29 mouse cellular contexts compared by ENCODE assay signal in genomic region chr11:26117651-26118050, GRCm38 (mm10).
A peak's percentile ranks its signal among the peaks of the same experiment; 100 is the strongest.
DNase-seq lines count a peak whose midpoint lies in the region; ATAC-seq and TF ChIP-seq lines count a peak whose summit lies in the region.
"Had no signal": no experiment of that assay in that cellular context is flagged by ENCODE, and none has a peak within 500 bp of the region (broad histone marks: within the 10 kb centered on the region; RNA-seq: fewer than 3 reads in every experiment).

No protein-coding gene starts in this region.

- intact Hi-C loops in left cerebral cortex, adult 2 months (cut with DNase I) = no loop called here

- peak; percentile 42; the same call in 1 of the 2 replicates for ATAC-seq in forebrain, postnatal 0 days
- no peak for ATAC-seq in forebrain, embryonic 16.5 days
- ATAC-seq in kidney, embryonic 15.5 days (replicated peaks; ENCODE audit: low FRiP score) = no peak
- ATAC-seq: activated CD4-positive, CD25-positive, alpha-beta regulatory T cell, adult 4 months; CD4-positive, CD25-positive, alpha-beta regulatory T cell, adult 4 months; forebrain, embryonic 14.5 days had no signal

- H3K9ac ChIP-seq in forebrain, postnatal 0 days = no peak overlapping the region
- no peak overlapping the region for H3K9ac ChIP-seq in forebrain, embryonic 16.5 days (replicated peaks; ENCODE audit: low read depth, low read length)
- no peak overlapping the region for H3K9ac ChIP-seq in kidney, embryonic 15.5 days
- H3K9ac ChIP-seq: embryonic facial prominence, embryonic 13.5 days; embryonic facial prominence, embryonic 15.5 days; forebrain, embryonic 12.5 days had no signal

- H3K4me1 ChIP-seq in forebrain, postnatal 0 days (ENCODE audit: insufficient read depth) = no peaks in the 10 kb centered on the region
- peaks cover 6% of the 10 kb centered on the region for H3K4me1 ChIP-seq in forebrain, embryonic 16.5 days (replicated peaks; ENCODE audit: control insufficient read depth, insufficient read depth, low read length)
- no peaks in the 10 kb centered on the region for H3K4me1 ChIP-seq in kidney, embryonic 15.5 days
- H3K4me1 ChIP-seq: embryonic facial prominence, embryonic 13.5 days; embryonic facial prominence, embryonic 15.5 days had no signal

- no peaks in the 10 kb centered on the region for H3K27me3 ChIP-seq in forebrain, postnatal 0 days (ENCODE audit: insufficient read depth, low read length)
- H3K27me3 ChIP-seq in forebrain, embryonic 16.5 days (replicated peaks; ENCODE audit: control insufficient read depth, insufficient read depth, low read length) = no peaks in the 10 kb centered on the region
- H3K27me3 ChIP-seq in kidney, embryonic 15.5 days = no peaks in the 10 kb centered on the region
- H3K27me3 ChIP-seq: CH12.LX; embryonic facial prominence, embryonic 13.5 days; embryonic facial prominence, embryonic 15.5 days; forebrain, embryonic 12.5 days had no signal

- H3K36me3 ChIP-seq in forebrain, postnatal 0 days (ENCODE audit: insufficient read depth) = no peaks in the 10 kb centered on the region
- H3K36me3 ChIP-seq in forebrain, embryonic 16.5 days (ENCODE audit: control insufficient read depth, insufficient read depth) = no peaks in the 10 kb centered on the region
- H3K36me3 ChIP-seq in kidney, embryonic 15.5 days = no peaks in the 10 kb centered on the region
- H3K36me3 ChIP-seq: embryonic facial prominence, embryonic 13.5 days; embryonic facial prominence, embryonic 15.5 days; forebrain, embryonic 10.5 days; forebrain, embryonic 12.5 days; G1E had no signal

- no peaks in the 10 kb centered on the region for H3K9me3 ChIP-seq in forebrain, postnatal 0 days (ENCODE audit: low read length)
- no peaks in the 10 kb centered on the region for H3K9me3 ChIP-seq in forebrain, embryonic 16.5 days (ENCODE audit: control insufficient read depth, low read length)
- H3K9me3 ChIP-seq in kidney, embryonic 15.5 days (replicated peaks) = no peaks in the 10 kb centered on the region
- H3K9me3 ChIP-seq: embryonic facial prominence, embryonic 13.5 days; embryonic facial prominence, embryonic 15.5 days; forebrain, embryonic 10.5 days; forebrain, embryonic 12.5 days; G1E had no signal

- H3K4me2 ChIP-seq in forebrain, postnatal 0 days (ENCODE audit: low read depth) = no peak overlapping the region
- no peak overlapping the region for H3K4me2 ChIP-seq in forebrain, embryonic 16.5 days (ENCODE audit: low read length)
- H3K4me2 ChIP-seq in kidney, embryonic 15.5 days = no peak overlapping the region
- H3K4me2 ChIP-seq: embryonic facial prominence, embryonic 13.5 days; embryonic facial prominence, embryonic 15.5 days; forebrain, embryonic 12.5 days had no signal

- DNase-seq in forebrain, postnatal 0 days = no peak
- no peak for DNase-seq in left cerebral cortex, adult 2 months (ENCODE audit: extremely low spot score in 1 of 2, low spot score in 2 of 2)
- no peak for DNase-seq in left cerebral cortex, adult 8-10 months (ENCODE audit: low spot score in 2 of 2)
- peak; percentile 24 to 39 for DNase-seq in right cerebral cortex, adult 2 months (ENCODE audit: low spot score in 2 of 2)
- DNase-seq in right cerebral cortex, postnatal 14 days = no peak
- peak; percentile 59 for DNase-seq in brain, adult 2 months (ENCODE audit: low read depth, low spot score)
- DNase-seq: adrenal gland, adult 8-10 months; adrenal gland, postnatal 14 days; adrenal gland, postnatal 36 days; B cell, adult 2 months; cerebellum, adult 11 months; cerebellum, adult 18-20 months; cerebellum, adult 8-10 months; cerebellum, adult 9-11 months; cerebellum, postnatal 14 days; cerebellum, postnatal 36 days; embryo, embryonic 11 days had no signal

- no peak for TF ChIP-seq CTCF in forebrain, postnatal 0 days (IDR thresholded peaks at IDR 0.05; ENCODE audit: low read depth)
- no peak; the same call in 1 of the 2 replicates for TF ChIP-seq CTCF in left cerebral cortex, adult 2 months (IDR thresholded peaks at IDR 0.05)

- no peak overlapping the region for H3K4me3 ChIP-seq in forebrain, postnatal 0 days (ENCODE audit: low read depth, low read length)
- H3K4me3 ChIP-seq in forebrain, embryonic 16.5 days (replicated peaks; ENCODE audit: low read length) = no peak overlapping the region
- no peak overlapping the region for H3K4me3 ChIP-seq in left cerebral cortex, adult 2 months
- no peak overlapping the region for H3K4me3 ChIP-seq in kidney, embryonic 15.5 days (replicated peaks)
- H3K4me3 ChIP-seq: embryonic facial prominence, embryonic 13.5 days; embryonic facial prominence, embryonic 15.5 days; erythroblast, embryonic 14.5 days; forebrain, embryonic 10.5 days; forebrain, embryonic 12.5 days had no signal

- WGBS in forebrain, postnatal 0 days = 30% methylated on average over 4 of the region's 4 CpGs
- 27% methylated on average over 4 of the region's 4 CpGs for WGBS in forebrain, embryonic 16.5 days
- WGBS in kidney, embryonic 15.5 days = 49% methylated on average over 4 of the region's 4 CpGs

- H3K27ac ChIP-seq in forebrain, postnatal 0 days (ENCODE audit: low read depth, low read length) = no peak overlapping the region
- H3K27ac ChIP-seq in forebrain, embryonic 16.5 days (ENCODE audit: low read length) = no peak overlapping the region
- H3K27ac ChIP-seq in left cerebral cortex, adult 2 months = 0 out of 2 replicates have a peak overlapping the region, but pooled peaks have one; percentile 12
- H3K27ac ChIP-seq in kidney, embryonic 15.5 days = no peak overlapping the region
- H3K27ac ChIP-seq: embryonic facial prominence, embryonic 13.5 days; embryonic facial prominence, embryonic 15.5 days; forebrain, embryonic 10.5 days; forebrain, embryonic 12.5 days had no signal

Comparison
In these comparisons a context has a peak if more than half of its experiments do, and no peak if none do; other contexts are left out.
1. DNase-seq: peak in right cerebral cortex, adult 2 months (2 of 2) and brain, adult 2 months (single experiment); none in forebrain, postnatal 0 days (single experiment), left cerebral cortex, adult 2 months (0 of 2), left cerebral cortex, adult 8-10 months (0 of 2) and right cerebral cortex, postnatal 14 days (single experiment).